Mouse (Mus musculus) erythroblast, embryonic 14.5 days (primary cell): ENCODE measurements at regions not wholly inside any gene's neighbourhood (a gene's known extent, or its start where the extent isn't known, plus 50 kb on each side); places are given as distances from the start of the nearest gene placed in this dataset.

Experiments
- GATA1 ChIP-seq: IDR thresholded peaks from 2 replicates; pipeline ENCODE4 v1.6.1; 2012; ENCODE audit warnings: low read length, inconsistent platforms, mixed read lengths
- TAL1 ChIP-seq: IDR thresholded peaks from 3 replicates; pipeline ENCODE4 v1.6.1; 2012; ENCODE audit warnings: low read length, inconsistent platforms, mixed read lengths

- TF ChIP-seq GATA1 (no peak), TAL1 (no peak)
These were observed 209.9 kb upstream of the Klf14 start for GRCm38 (mm10) chr6:31168730-31169129.
